Mouse (Mus musculus) bone marrow macrophage, adult 2 months (primary cell): ENCODE data around the gene Dnmbp. TPM values are rescaled to one million over a fixed set of nuclear protein-coding genes. Genes with fewer than 3 reads are reported as not detected.

Source experiments
- H3K27ac ChIP-seq: 2 replicates; pipeline ENCODE4 v1.5.1; 2012; ENCODE audit warnings: low read depth, low read length; ENCODE audit not compliant: insufficient read depth
- H3K4me1 ChIP-seq: 2 replicates; pipeline ENCODE4 v1.6.1; 2012; ENCODE audit warnings: low read length; ENCODE audit not compliant: control insufficient read depth, insufficient read depth
- H3K4me3 ChIP-seq: 2 replicates; pipeline ENCODE4 v1.5.1; 2012; ENCODE audit warnings: mild to moderate bottlenecking, low read length, moderate library complexity; ENCODE audit not compliant: insufficient read depth
- CTCF ChIP-seq: IDR thresholded peaks from 2 replicates; pipeline ENCODE4 v1.5.1; 2012; ENCODE audit warnings: low read depth, mild to moderate bottlenecking, low read length, moderate library complexity
- POLR2A ChIP-seq: IDR thresholded peaks from 2 replicates; pipeline ENCODE4 v1.6.1; 2012; ENCODE audit warnings: mild to moderate bottlenecking, low read depth, low read length, borderline replicate concordance
- polyA plus RNA-seq: library from polyadenylated mRNA; stranded (reverse); fragments of >200 nt; gene quantifications from 2 replicates; pipeline ENCODE4 v1.2.4, GENCODE M21; 2012; ENCODE audit not compliant: missing spikeins, insufficient read depth, insufficient read length

The Dnmbp gene
- polyA plus RNA-seq, 1 experiment, result 13.5 TPM

- Histone ChIP-seq H3K4me1 (peaks cover 21% of the 10 kb centered on the region), H3K4me3 (no peak overlapping the region), H3K27ac (peak overlapping the region; percentile 69)
- no peak for TF ChIP-seq CTCF
- TF ChIP-seq POLR2A, result no peak
These were observed 27.1 kb downstream of the Dnmbp start for GRCm38 (mm10) chr19:43912775-43913486.

GRCm38 (mm10) chr19:43906492-43906891 is 33.5 kb downstream of the Dnmbp start:
- H3K4me3 ChIP-seq, result no peak overlapping the region
- no peak overlapping the region for H3K27ac ChIP-seq
- no peaks in the 10 kb centered on the region for H3K4me1 ChIP-seq
- TF ChIP-seq POLR2A (no peak), CTCF (peak; percentile 28)

GRCm38 (mm10) chr19:43905985-43906384 is 34.0 kb downstream of the Dnmbp start:
- no peaks in the 10 kb centered on the region for H3K4me1 ChIP-seq
- H3K27ac ChIP-seq, result no peak overlapping the region
- TF ChIP-seq POLR2A (no peak), CTCF (peak; percentile 38)
- no peak overlapping the region for H3K4me3 ChIP-seq

- no peak overlapping the region for H3K4me3 ChIP-seq
- no peak for TF ChIP-seq CTCF
- TF ChIP-seq POLR2A, result no peak
- H3K4me1 ChIP-seq, result no peaks in the 10 kb centered on the region
- no peak overlapping the region for H3K27ac ChIP-seq
These were observed 34.9 kb downstream of the Dnmbp start for GRCm38 (mm10) chr19:43905136-43905535.

GRCm38 (mm10) chr19:43904327-43904726 is 35.7 kb downstream of the Dnmbp start:
- no peak overlapping the region for H3K27ac ChIP-seq
- H3K4me3 ChIP-seq, result no peak overlapping the region
- TF ChIP-seq POLR2A, result no peak
- TF ChIP-seq CTCF, result no peak
- no peaks in the 10 kb centered on the region for H3K4me1 ChIP-seq

- Histone ChIP-seq H3K27ac (no peak overlapping the region), H3K4me1 (peaks cover 10% of the 10 kb centered on the region), H3K4me3 (no peak overlapping the region)
- TF ChIP-seq CTCF (no peak), POLR2A (no peak)
These were observed 37.1 kb downstream of the Dnmbp start for GRCm38 (mm10) chr19:43902887-43903286.

GRCm38 (mm10) chr19:43900690-43901089 is 39.3 kb downstream of the Dnmbp start:
- no peak for TF ChIP-seq CTCF
- no peak for TF ChIP-seq POLR2A
- no peak overlapping the region for H3K4me3 ChIP-seq
- peaks cover 27% of the 10 kb centered on the region for H3K4me1 ChIP-seq
- no peak overlapping the region for H3K27ac ChIP-seq

GRCm38 (mm10) chr19:43898547-43898946 is 41.4 kb downstream of the Dnmbp start:
- H3K4me1 ChIP-seq, result peaks cover 27% of the 10 kb centered on the region
- no peak overlapping the region for H3K4me3 ChIP-seq
- peak overlapping the region; percentile 60 for H3K27ac ChIP-seq
- no peak for TF ChIP-seq CTCF
- TF ChIP-seq POLR2A, result no peak

GRCm38 (mm10) chr19:43896441-43896840 is 43.5 kb downstream of the Dnmbp start:
- TF ChIP-seq CTCF (no peak), POLR2A (no peak)
- Histone ChIP-seq H3K4me3 (peak overlapping the region; percentile 25), H3K27ac (peak overlapping the region; percentile 89)

GRCm38 (mm10) chr19:43895951-43896350 is 44.0 kb downstream of the Dnmbp start:
- H3K4me1 ChIP-seq, result peaks cover 27% of the 10 kb centered on the region
- H3K4me3 ChIP-seq, result peak overlapping the region; percentile 25
- TF ChIP-seq POLR2A, result no peak
- TF ChIP-seq CTCF, result no peak; the same call in 1 of the 2 replicates
- peak overlapping the region; percentile 89 for H3K27ac ChIP-seq

More at GRCm38 (mm10) chr19:43896441-43896840, 43.5 kb downstream of the Dnmbp start:
- H3K4me1 ChIP-seq, result peaks cover 27% of the 10 kb centered on the region
